Mouse (Mus musculus): ENCODE data around the gene Nckipsd.

Nckipsd gene

GRCm38 (mm10) chr9:108808163-108808665 lies at the start of gene Nckipsd:
Nckipsd (plus strand) TSS chr9:108808368.
- DNase-seq, result peak; percentile 99

- DNase-seq, result no peak
Observed at GRCm38 (mm10) chr9:108759121-108759520, 49.0 kb upstream of the Nckipsd start.

GRCm38 (mm10) chr9:108759805-108760204 lies 48.4 kb upstream of the Nckipsd start:
- peak; percentile 83 for DNase-seq

GRCm38 (mm10) chr9:108761561-108761960 lies 46.6 kb upstream of the Nckipsd start:
- DNase-seq, result no peak

GRCm38 (mm10) chr9:108764971-108765370 lies 43.2 kb upstream of the Nckipsd start:
- DNase-seq, result no peak

- DNase-seq, result no peak
Observed at GRCm38 (mm10) chr9:108776614-108777013, 31.6 kb upstream of the Nckipsd start.

- DNase-seq, result no peak
Observed at GRCm38 (mm10) chr9:108777276-108777675, 30.9 kb upstream of the Nckipsd start.

- DNase-seq, result no peak
Observed at GRCm38 (mm10) chr9:108780959-108781358, 27.2 kb upstream of the Nckipsd start.

GRCm38 (mm10) chr9:108781891-108782290 lies 26.3 kb upstream of the Nckipsd start:
- DNase-seq, result no peak

- no peak for DNase-seq
Observed at GRCm38 (mm10) chr9:108782836-108783547, 25.2 kb upstream of the Nckipsd start.

GRCm38 (mm10) chr9:108783548-108784463 lies 24.4 kb upstream of the Nckipsd start, which contains the start of gene Ip6k2:
Ip6k2 (plus strand) TSS chr9:108783796.
- DNase-seq, result peak; percentile 98

GRCm38 (mm10) chr9:108785416-108785815 lies 22.8 kb upstream of the Nckipsd start:
- no peak for DNase-seq

GRCm38 (mm10) chr9:108786494-108786893 lies 21.7 kb upstream of the Nckipsd start:
- no peak for DNase-seq

- no peak for DNase-seq
Observed at GRCm38 (mm10) chr9:108787080-108787479, 21.1 kb upstream of the Nckipsd start.

GRCm38 (mm10) chr9:108788713-108789112 lies 19.5 kb upstream of the Nckipsd start:
- no peak for DNase-seq

GRCm38 (mm10) chr9:108792307-108792706 lies 15.9 kb upstream of the Nckipsd start:
- DNase-seq, result no peak

GRCm38 (mm10) chr9:108792730-108793129 lies 15.4 kb upstream of the Nckipsd start:
- peak; percentile 61 for DNase-seq

- DNase-seq, result no peak
Observed at GRCm38 (mm10) chr9:108795281-108795680, 12.9 kb upstream of the Nckipsd start.

- peak; percentile 42 for DNase-seq
Observed at GRCm38 (mm10) chr9:108795762-108796161, 12.4 kb upstream of the Nckipsd start.

GRCm38 (mm10) chr9:108796351-108796981 lies 11.7 kb upstream of the Nckipsd start:
- no peak for DNase-seq

GRCm38 (mm10) chr9:108797477-108797876 lies 10.7 kb upstream of the Nckipsd start:
- DNase-seq, result no peak

- no peak for DNase-seq
Observed at GRCm38 (mm10) chr9:108798508-108799075, 9.6 kb upstream of the Nckipsd start.

GRCm38 (mm10) chr9:108799564-108799963 lies 8.6 kb upstream of the Nckipsd start:
- no peak for DNase-seq

Measured in thymus, postnatal 4 days (tissue).